In the genomic region with DNA sequence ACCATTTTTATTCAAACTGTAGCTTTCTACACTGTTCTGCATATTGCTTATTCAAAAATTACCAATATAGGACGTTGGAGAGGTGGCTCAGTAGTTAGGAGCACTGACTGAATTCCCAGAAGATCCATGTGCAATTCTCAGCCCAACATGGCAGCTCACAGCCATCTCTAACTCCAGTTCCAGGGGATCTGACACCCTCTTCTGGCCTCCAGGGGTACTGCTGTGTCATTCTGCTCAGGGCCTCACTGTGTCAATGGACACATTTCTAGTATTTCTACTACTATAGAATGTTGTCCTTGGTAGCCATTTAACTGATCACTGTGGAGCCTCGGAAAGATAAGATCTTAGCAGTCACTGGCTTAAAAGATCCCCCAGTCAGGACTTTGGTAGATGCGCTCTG, we compare ENCODE assay signal across 11 mouse cellular contexts. TPM values are rescaled to one million over a fixed set of nuclear protein-coding genes. Genes with fewer than 3 reads are reported as not detected.
A peak's percentile ranks its signal among the peaks of the same experiment; 100 is the strongest.
DNase-seq lines count a peak whose midpoint lies in the region; ATAC-seq and TF ChIP-seq lines count a peak whose summit lies in the region.
"Had no signal": no experiment of that assay in that cellular context is flagged by ENCODE, and none has a peak within 500 bp of the region (broad histone marks: within the 10 kb centered on the region; RNA-seq: fewer than 3 reads in every experiment).

No protein-coding gene starts in this region.

- H3K4me2 ChIP-seq in CH12.LX (ENCODE audit: insufficient read depth, low read depth, poor library complexity, severe bottlenecking): no peak overlapping the region
- H3K4me2 ChIP-seq in heart, embryonic 11.5 days: no peak overlapping the region

- no peak overlapping the region for H3K4me3 ChIP-seq in layer of hippocampus, adult 2 months
- H3K4me3 ChIP-seq in CH12.LX (replicated peaks in 1 of 3; ENCODE audit: low read depth in 2 of 3, low read length in 2 of 3, poor library complexity in 1 of 3): no peak overlapping the region
- no peak overlapping the region for H3K4me3 ChIP-seq in hindbrain, embryonic 10.5 days
- H3K4me3 ChIP-seq in heart, embryonic 11.5 days (ENCODE audit: low read depth, low read length): no peak overlapping the region
- H3K4me3 ChIP-seq: myocyte had no signal

- H3K79me2 ChIP-seq in CH12.LX (replicated peaks; ENCODE audit: control insufficient read depth, extremely low read depth, insufficient read depth, poor library complexity, severe bottlenecking): no peaks in the 10 kb centered on the region

- TF ChIP-seq RAD21 in CH12.LX (IDR thresholded peaks at IDR 0.05; ENCODE audit: low read depth, low read length): peak; percentile 41

- H3K9ac ChIP-seq in CH12.LX (ENCODE audit: insufficient read depth, low read depth): no peak overlapping the region
- H3K9ac ChIP-seq in heart, embryonic 11.5 days (ENCODE audit: low read depth, low read length): no peak overlapping the region

- TF ChIP-seq EP300 in CH12.LX (IDR thresholded peaks at IDR 0.05; ENCODE audit: low read length): no peak

- no peak overlapping the region for H3K27ac ChIP-seq in layer of hippocampus, adult 2 months
- no peak overlapping the region for H3K27ac ChIP-seq in CH12.LX (ENCODE audit: insufficient read depth, low read depth)
- H3K27ac ChIP-seq in hindbrain, embryonic 10.5 days: no peak overlapping the region
- no peak overlapping the region for H3K27ac ChIP-seq in heart, embryonic 11.5 days (ENCODE audit: low read depth, low read length)

- H3K36me3 ChIP-seq in CH12.LX (replicated peaks in 1 of 2; ENCODE audit: control insufficient read depth in 1 of 2, insufficient read depth in 1 of 2, low read length in 1 of 2): peaks cover 9 to 58% of the 10 kb centered on the region in 2 experiments
- H3K36me3 ChIP-seq in hindbrain, embryonic 10.5 days: 0 out of 2 replicates have a peak, but pooled peaks cover 4% of the 10 kb centered on the region
- no peaks in the 10 kb centered on the region for H3K36me3 ChIP-seq in heart, embryonic 11.5 days (ENCODE audit: control insufficient read depth, insufficient read depth, low read length)

- H3K27me3 ChIP-seq in CH12.LX (replicated peaks) (no peaks in the 10 kb centered on the region), Patski (no peaks in the 10 kb centered on the region)
- no peaks in the 10 kb centered on the region for H3K27me3 ChIP-seq in hindbrain, embryonic 10.5 days (ENCODE audit: insufficient read depth, poor library complexity, severe bottlenecking)
- no peaks in the 10 kb centered on the region for H3K27me3 ChIP-seq in heart, embryonic 11.5 days (ENCODE audit: control insufficient read depth, insufficient read depth, low read length)

- peak; percentile 39 for ATAC-seq in Patski
- peak; percentile 53 for ATAC-seq in megakaryocyte, adult 5-6 weeks (ENCODE audit: poor library complexity, severe bottlenecking)
- no peak for ATAC-seq in heart, embryonic 11.5 days (replicated peaks; ENCODE audit: insufficient number of reproducible peaks, low FRiP score, low TSS enrichment)
- ATAC-seq: forebrain, embryonic 16.5 days had no signal

- DNase-seq in layer of hippocampus, adult 2 months (ENCODE audit: low spot score in 2 of 2): no peak
- no peak for DNase-seq in layer of hippocampus, postnatal 25 days (ENCODE audit: extremely low spot score in 1 of 2, low spot score in 1 of 2)
- DNase-seq in CH12.LX (ENCODE audit: extremely low read depth) (no peak), Patski (ENCODE audit: low read depth, low spot score) (no peak)
- DNase-seq in frontal cortex, postnatal 36 days (ENCODE audit: low spot score in 2 of 2): no peak
- no peak for DNase-seq in hindbrain, embryonic 10.5 days (ENCODE audit: low spot score)
- DNase-seq: heart, postnatal 10 days had no signal

- TF ChIP-seq POLR2A in CH12.LX (IDR thresholded peaks at IDR 0.05; ENCODE audit: low read depth, low read length): no peak

- TF ChIP-seq CTCF in layer of hippocampus, adult 2 months (conservative IDR thresholded peaks at IDR 0.05): peak; percentile 54
- TF ChIP-seq CTCF in CH12.LX (conservative IDR thresholded peaks at IDR 0.05 in 1 of 2, IDR thresholded peaks at IDR 0.05 in 1 of 2; ENCODE audit: low read depth in 2 of 2, low read length in 2 of 2) (peak; percentile 30 to 56; a peak in 3 of 4 replicates), Patski (IDR thresholded peaks at IDR 0.05) (peak; percentile 61)

- CTCF ChIA-PET in Patski (lab: Charles Lee): interaction anchor here (1.7 to 2.1 kb wide), 2 partner anchors 12 to 44 kb away, joined by 4 to 5 read pairs; no protein-coding TSS in a partner anchor

- dilution Hi-C loops in CH12.LX (cut with MboI; ENCODE audit: extremely low pct_ligation_motif_present, extremely low pct_unique_long_range_greater_than_20kb, low sequenced_read_pairs): no loop called here

- WGBS in hindbrain, embryonic 10.5 days: 73% methylated on average over 3 of the region's 3 CpGs
- 66% methylated on average over 3 of the region's 3 CpGs for WGBS in heart, embryonic 11.5 days (ENCODE audit: insufficient replicate concordance)

- POLR2A ChIA-PET in Patski (lab: Charles Lee): no interaction called here

- peaks cover 4 to 10% of the 10 kb centered on the region in 2 experiments for H3K4me1 ChIP-seq in CH12.LX (ENCODE audit: control insufficient read depth in 1 of 2, insufficient read depth in 2 of 2)
- H3K4me1 ChIP-seq in hindbrain, embryonic 10.5 days (replicated peaks): peaks cover 9% of the 10 kb centered on the region
- H3K4me1 ChIP-seq in heart, embryonic 11.5 days (ENCODE audit: control insufficient read depth, insufficient read depth, low read length): peaks cover 4% of the 10 kb centered on the region; the same call in 1 of the 2 replicates

- in situ Hi-C loops in CH12.LX (cut with MboI; ENCODE audit: low pct_ligation_motif_present, low pct_unique_long_range_greater_than_20kb, low sequenced_read_pairs) (no loop called here), Patski (cut with MboI; ENCODE audit: low pct_unique_long_range_greater_than_20kb) (no loop called here)

- no peaks in the 10 kb centered on the region for H3K9me3 ChIP-seq in CH12.LX (replicated peaks; ENCODE audit: low read length)
- no peaks in the 10 kb centered on the region for H3K9me3 ChIP-seq in hindbrain, embryonic 10.5 days
- H3K9me3 ChIP-seq in heart, embryonic 11.5 days (replicated peaks; ENCODE audit: control insufficient read depth, low read length): no peaks in the 10 kb centered on the region

TF ChIP-seq in CH12.LX, 34 proteins besides CTCF, POLR2A, EP300 and RAD21:
- peak; percentile 33 for TF ChIP-seq SMC3 (IDR thresholded peaks at IDR 0.05; ENCODE audit: low read depth, low read length)
- TF ChIP-seq GABPA (IDR thresholded peaks at IDR 0.05; ENCODE audit: insufficient replicate concordance, low read depth, low read length): no peak
TF ChIP-seq in CH12.LX: peak in this region for 1.

RNA-seq across cellular contexts. Expression of a gene that starts 5.7 kb away (rescaled TPM):
- 10 to 100 TPM; 36.2 to 41.9 TPM for total RNA-seq in layer of hippocampus, adult 2 months (2021)
- total RNA-seq in layer of hippocampus, postnatal 25 days (2021): 10 to 100 TPM; 34.3 to 34.4 TPM
- 35.5 and 39.7 TPM in 2 replicates for total RNA-seq in CH12.LX (2012; rRNA removed)
- total RNA-seq in CH12.LX (2014; rRNA removed): 59.8 and 70.7 TPM in 2 replicates
- 57.0 and 58.6 TPM in 2 replicates for polyA plus RNA-seq in CH12.LX (2012; ENCODE audit: insufficient read length, low read depth)
- 46.1 TPM for polyA plus RNA-seq in Patski (2021)
- total RNA-seq in megakaryocyte, adult 5-6 weeks (2015): 32.1 and 34.7 TPM in 2 replicates
- total RNA-seq in megakaryocyte, adult 5-6 weeks (2017): 30.4 and 32.8 TPM in 2 replicates
- polyA plus RNA-seq in hindbrain, embryonic 10.5 days (2016; fragmentation: Nextera tagmentation; extraction: Ambion mirVana): 37.6 and 42.4 TPM in 2 replicates
- 23.2 and 26.8 TPM in 2 replicates for polyA plus RNA-seq in heart, embryonic 11.5 days (2014; fragmentation: Nextera tagmentation; extraction: Ambion mirVana)

RNA-seq across cellular contexts. Expression of a gene that starts 20.6 kb away (rescaled TPM):
- total RNA-seq in layer of hippocampus, adult 2 months (2021): 10 to 100 TPM; 33.2 to 33.5 TPM
- total RNA-seq in layer of hippocampus, postnatal 25 days (2021): 10 to 100 TPM; 26.7 to 35.0 TPM
- total RNA-seq in CH12.LX (2012; rRNA removed) (1,079 and 1,089 TPM in 2 replicates), CH12.LX (2014; rRNA removed) (249 and 299 TPM in 2 replicates)
- polyA plus RNA-seq in CH12.LX (2012; ENCODE audit: insufficient read length, low read depth) (181 and 204 TPM in 2 replicates), Patski (2021) (63.1 TPM)
- 115 and 157 TPM in 2 replicates for total RNA-seq in megakaryocyte, adult 5-6 weeks (2015)
- total RNA-seq in megakaryocyte, adult 5-6 weeks (2017): 850 and 1,047 TPM in 2 replicates
- 53.6 and 83.4 TPM in 2 replicates for polyA plus RNA-seq in hindbrain, embryonic 10.5 days (2016; fragmentation: Nextera tagmentation; extraction: Ambion mirVana)
- 47.4 and 62.0 TPM in 2 replicates for polyA plus RNA-seq in heart, embryonic 11.5 days (2014; fragmentation: Nextera tagmentation; extraction: Ambion mirVana)

RNA-seq across cellular contexts. Expression of a gene that starts 20.8 kb away (rescaled TPM):
- 10 to 100 TPM; 17.2 to 20.0 TPM for total RNA-seq in layer of hippocampus, adult 2 months (2021)
- total RNA-seq in layer of hippocampus, postnatal 25 days (2021): 10 to 100 TPM; 16.2 to 23.3 TPM
- total RNA-seq in CH12.LX (2012; rRNA removed) (5.0 and 5.3 TPM in 2 replicates), CH12.LX (2014; rRNA removed) (10.9 and 12.0 TPM in 2 replicates)
- polyA plus RNA-seq in CH12.LX (2012; ENCODE audit: insufficient read length, low read depth) (20.2 and 22.4 TPM in 2 replicates), Patski (2021) (75.9 TPM)
- 8.2 and 9.1 TPM in 2 replicates for total RNA-seq in megakaryocyte, adult 5-6 weeks (2015)
- 8.0 and 8.6 TPM in 2 replicates for total RNA-seq in megakaryocyte, adult 5-6 weeks (2017)
- polyA plus RNA-seq in hindbrain, embryonic 10.5 days (2016; fragmentation: Nextera tagmentation; extraction: Ambion mirVana): 5.5 and 5.6 TPM in 2 replicates
- polyA plus RNA-seq in heart, embryonic 11.5 days (2014; fragmentation: Nextera tagmentation; extraction: Ambion mirVana): 3.2 and 6.4 TPM in 2 replicates

RNA-seq across cellular contexts. Expression of a gene that starts 46.6 kb away (rescaled TPM):
- total RNA-seq in layer of hippocampus, adult 2 months (2021): 1 to 10 TPM; 5.3 to 6.8 TPM
- 1 to 10 TPM; 6.0 to 6.6 TPM for total RNA-seq in layer of hippocampus, postnatal 25 days (2021)
- total RNA-seq in CH12.LX (2012; rRNA removed) (not detected in 2 replicates), CH12.LX (2014; rRNA removed) (not detected in 2 replicates)
- polyA plus RNA-seq in CH12.LX (2012; ENCODE audit: insufficient read length, low read depth) (not detected in 2 replicates), Patski (2021) (0.03 TPM)
- total RNA-seq in megakaryocyte, adult 5-6 weeks (2015): not detected in 2 replicates
- total RNA-seq in megakaryocyte, adult 5-6 weeks (2017): not detected in 2 replicates
- polyA plus RNA-seq in hindbrain, embryonic 10.5 days (2016; fragmentation: Nextera tagmentation; extraction: Ambion mirVana): 0.86 and 1.6 TPM in 2 replicates
- polyA plus RNA-seq in heart, embryonic 11.5 days (2014; fragmentation: Nextera tagmentation; extraction: Ambion mirVana): 3.7 and 5.3 TPM in 2 replicates
- polyA plus RNA-seq: myocyte had no signal
